Mouse (Mus musculus): ENCODE data around the gene Pdk4.

Gene Pdk4

DNA sequence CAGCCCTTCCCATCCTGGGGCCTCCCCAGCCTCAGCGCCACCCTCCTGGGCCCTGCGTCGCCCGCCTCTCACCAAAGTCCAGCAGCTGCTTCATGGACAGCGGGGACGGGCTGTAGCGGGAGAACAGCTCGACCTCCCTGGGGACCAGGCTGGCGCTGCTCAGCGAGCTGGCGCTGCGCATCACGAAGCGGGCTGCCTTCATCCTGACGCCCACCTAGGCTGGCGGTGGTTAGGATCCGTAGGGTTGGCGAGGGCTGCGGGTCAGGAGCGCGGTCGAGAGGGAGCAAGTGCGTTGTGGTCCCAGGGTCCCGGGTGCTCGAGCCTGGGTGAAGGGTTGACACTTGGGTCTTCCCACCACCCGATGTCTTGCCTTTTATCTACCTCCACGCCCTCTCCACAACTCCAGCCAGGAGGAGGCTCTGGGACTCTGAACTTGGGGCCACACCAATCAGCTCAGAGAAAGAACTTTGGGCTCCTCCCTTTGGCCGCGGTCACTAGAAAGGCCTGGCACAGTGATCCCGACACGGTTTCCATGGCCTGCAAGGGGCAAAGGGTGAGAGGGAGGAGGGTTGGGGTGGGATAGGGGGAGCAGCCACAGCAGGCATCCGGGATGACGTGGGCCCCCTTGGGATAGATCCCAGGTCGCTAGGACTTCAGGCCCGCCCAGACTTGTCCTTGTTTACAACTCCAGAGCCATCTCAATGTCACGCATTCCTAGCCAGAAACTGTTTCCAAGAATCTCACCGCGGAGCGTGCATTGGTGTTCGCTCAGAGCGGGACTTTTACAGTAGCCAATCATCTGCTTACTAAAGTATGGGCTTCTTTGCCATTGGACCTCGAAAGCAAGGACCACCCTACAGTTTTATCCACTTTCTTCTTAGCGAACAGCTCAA lies at the start of gene Pdk4:
Gene Pdk4, minus strand, starts transcription at position 349 of the 893 bp plus-strand sequence.
- peak; percentile 95 for DNase-seq

DNA sequence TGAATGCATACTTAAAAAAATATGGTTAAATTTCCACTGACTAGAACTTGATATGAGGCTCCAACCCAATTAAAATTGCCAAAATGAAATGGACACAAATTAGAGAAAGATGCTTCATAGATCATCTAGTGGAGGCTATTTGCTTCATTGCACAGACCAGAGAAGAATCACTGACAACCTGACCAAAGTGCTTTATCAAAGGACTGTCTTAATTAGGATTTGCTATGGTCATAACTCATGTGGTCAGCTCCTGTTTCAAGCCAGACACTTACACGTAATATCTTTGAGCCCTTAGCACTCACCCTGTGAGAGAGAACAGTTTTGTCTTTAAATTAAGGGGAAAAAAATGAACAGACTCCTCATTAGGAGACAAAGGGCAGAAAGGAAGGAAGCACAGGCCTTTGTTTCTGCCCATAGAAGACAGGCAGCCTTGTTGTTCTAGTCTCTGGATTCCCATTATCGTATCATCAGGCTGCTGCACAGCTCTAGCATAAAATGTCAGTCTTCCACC lies 41.8 kb upstream of the Pdk4 start:
- DNase-seq, result no peak

DNA sequence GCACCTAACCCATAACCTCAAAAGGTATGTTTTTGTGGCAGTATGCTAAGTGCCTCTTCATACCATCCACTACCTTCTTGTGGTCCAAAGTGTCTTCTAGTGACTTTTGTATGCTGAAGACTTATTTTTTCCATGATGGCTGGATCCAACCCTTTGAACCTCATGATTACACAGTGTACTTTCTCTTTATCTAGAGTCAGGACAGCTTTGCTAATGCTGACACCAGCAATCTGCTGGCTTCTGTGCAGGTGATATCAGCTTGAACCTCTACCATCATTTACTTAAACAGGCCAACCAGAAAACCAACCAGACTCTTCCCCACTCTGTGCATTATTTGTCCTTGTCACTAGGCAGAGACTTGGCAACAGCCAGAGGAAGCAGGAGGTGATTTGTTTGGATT lies 39.6 kb upstream of the Pdk4 start:
- DNase-seq, result no peak

DNA sequence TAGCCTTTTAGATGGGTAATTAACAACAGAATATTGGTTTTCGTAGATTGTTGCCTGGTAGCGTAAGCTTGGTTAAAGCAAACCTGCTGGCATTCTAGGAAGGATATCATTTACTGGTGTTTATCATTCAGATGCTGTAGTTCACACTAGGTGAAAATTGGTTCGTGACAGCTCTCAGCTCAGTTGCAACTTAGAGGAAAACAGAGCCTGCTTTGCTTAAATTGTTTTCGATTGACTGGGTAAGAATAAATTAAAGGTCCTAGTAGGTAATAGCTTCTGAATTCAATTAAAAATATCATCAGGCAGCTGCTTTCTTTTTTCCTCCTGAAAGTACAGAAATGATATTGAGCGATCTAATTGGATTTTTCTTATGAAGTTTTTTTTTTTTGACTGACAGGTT lies 21.0 kb upstream of the Pdk4 start:
- DNase-seq, result no peak

DNA sequence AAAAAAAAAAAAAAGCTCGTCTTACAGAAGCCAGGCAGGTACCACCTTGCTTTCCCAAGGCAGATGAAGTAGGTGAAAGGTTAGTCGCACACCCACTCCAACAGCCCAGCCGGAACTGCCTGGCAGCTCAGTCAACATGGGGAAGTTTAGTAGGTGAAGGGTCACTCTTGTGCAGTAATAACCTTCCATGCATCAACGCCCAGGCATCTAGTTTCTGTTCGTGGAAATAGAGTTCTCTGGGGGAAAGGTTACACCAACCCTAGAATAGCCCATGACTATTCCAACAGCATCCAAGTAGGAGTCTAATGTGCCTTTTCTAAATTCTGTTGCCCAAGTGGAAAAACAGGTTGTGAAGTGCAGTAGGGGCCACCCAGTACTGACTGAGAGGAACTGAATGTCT lies 13.6 kb upstream of the Pdk4 start:
- peak; percentile 75 for DNase-seq

DNA sequence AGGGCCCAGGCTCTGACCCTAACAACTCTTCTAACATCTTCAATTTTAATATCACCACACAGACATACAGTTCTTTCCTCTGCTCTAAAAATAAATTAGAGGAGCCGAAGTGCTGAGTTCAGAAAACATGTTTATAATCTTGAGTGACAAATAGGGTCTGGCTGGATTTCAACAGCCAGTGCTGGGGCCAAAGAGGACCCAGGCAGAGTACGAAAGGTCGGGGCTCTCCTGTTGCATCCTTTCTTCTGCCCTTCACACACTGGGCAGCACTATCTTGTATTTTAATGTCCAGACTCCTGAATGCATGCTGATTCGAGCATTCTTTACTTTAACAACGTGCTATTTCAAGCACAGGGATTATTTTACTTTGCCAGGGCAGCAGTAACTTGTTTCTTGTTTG lies 13.2 kb upstream of the Pdk4 start:
- DNase-seq, result peak; percentile 58

DNA sequence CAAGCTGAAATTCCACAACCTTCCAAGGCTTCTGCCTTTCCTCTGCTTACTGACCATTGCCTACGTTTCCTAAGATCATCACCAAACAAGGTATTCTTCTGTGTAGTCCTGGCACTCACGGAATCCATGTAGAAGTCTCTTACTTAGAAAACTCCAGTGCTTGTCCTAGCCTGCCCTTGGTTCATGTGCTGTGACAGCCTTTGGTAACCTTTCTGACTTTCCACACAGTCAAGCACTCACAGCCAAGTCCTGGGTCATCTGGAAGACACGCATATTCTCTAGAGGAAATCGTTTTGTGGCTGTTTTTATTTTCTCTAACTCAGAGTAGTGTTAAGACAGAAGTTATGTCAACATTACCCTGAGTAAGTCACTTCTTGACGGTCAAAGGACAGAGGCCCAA lies 11.7 kb upstream of the Pdk4 start:
- DNase-seq, result no peak

DNA sequence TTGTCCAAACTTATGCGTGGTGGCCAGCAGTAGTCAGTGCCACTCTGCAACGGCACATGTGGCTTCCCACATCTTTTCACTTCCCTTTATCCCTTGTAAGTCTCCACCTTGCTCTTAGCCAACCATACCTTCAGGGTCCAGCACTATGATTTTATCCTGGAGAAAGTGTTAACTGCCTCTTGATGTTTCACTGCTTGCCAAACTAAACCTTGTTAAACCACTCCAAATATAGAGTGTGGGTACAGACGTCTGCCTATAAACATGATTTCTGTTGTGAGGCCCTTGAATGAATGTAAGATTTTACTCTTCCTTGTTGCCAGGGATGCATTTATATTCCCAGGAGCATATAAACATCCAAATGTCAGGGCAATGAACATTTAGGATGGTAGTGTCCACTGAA lies 10.2 kb upstream of the Pdk4 start:
- no peak for DNase-seq

DNA sequence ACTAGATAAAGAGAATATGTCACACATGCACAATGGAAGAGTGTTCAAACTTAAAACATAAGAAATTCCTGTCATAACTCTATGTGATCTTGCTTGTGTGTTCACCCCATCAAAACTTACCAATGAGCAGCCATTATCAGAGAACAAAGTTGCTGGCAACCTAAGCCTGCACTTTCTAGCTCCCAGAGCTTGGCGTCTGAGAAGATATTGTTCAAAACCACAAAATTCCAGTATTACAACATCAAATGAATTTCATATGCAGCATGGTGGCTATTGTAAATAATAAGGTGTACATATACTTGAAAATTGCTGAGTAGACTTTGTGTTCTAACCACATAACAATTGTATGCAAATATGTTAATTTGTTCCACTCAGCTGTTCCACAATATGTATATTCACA lies 6.7 kb upstream of the Pdk4 start:
- DNase-seq, result no peak

DNA sequence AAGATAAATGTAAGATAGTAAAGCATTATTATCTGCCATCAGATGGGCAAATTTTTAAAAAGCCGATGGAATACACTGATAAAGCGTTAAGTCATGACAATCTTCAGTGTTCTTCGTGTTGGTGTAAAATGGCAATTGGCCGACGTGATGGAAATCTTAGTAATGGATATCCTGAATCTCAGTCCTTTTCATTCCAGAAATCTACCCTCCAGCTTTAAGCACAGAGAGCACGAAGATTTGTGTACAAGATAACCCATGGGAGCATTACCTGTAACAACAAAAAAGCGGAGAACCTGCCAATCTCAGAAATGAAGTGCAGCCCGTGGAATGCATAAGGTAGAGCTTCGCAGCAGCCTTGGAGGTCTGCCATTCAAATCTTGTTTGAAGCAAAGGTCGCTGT lies 5.4 kb upstream of the Pdk4 start:
- no peak for DNase-seq

DNA sequence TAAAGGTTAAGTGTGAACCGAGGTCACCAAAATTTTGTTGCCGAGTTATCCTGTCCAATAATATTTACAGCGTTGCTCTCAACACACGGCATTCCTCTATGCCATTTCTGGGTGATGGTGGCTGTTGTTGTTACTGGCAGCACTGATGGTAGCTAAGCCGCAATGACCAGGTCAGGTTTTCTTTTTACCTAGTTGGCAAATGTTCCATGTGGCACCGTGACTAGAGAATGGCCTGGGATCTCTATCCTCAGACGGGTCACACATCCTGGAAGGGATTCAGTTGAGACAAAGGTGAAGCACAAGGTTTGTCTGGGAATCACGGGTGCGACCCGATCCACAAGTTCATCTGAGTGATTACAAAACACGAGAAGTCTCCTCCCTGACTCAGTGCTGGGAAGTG lies 2.6 kb upstream of the Pdk4 start:
- no peak for DNase-seq

DNA sequence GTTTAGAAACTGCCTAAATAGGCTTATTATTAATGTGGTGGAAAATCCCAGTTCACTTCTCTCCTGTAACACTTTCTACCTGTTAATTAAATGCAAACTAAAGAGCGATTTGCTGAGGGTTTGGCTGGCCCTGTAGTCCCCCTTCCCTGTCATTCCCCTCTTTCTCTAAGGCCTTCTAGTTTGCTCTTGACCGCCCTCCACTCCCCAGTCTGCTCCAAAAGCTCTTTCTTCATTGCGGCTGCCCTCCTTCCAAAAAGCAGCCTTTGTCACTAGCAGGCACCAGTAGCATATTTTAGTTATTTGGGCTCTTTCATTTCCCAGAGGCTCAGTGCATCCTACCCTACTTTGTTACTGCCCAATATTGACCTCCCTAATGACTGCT lies 736 bp upstream of the Pdk4 start:
- peak; percentile 24 for DNase-seq

DNA sequence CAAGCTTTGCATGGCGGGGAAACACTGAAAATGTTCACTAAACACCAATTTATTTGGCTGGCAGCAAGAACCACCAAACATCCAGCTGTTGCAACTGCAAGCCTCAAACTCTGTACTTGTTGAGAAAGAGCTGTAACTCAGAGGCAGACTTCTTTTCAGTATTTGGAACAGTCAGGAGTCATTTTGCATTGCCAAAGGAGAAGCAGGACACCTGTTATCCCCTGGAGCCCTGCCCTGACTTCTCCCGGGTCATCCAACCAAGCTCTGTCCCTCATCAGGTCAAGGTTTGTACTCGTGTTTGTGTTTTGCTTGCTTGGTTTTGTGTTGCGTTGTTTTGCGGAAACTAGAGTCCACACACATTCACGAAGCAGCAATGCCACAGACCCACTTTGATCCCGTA lies 11.1 kb downstream of the Pdk4 start:
- DNase-seq, result no peak

DNA sequence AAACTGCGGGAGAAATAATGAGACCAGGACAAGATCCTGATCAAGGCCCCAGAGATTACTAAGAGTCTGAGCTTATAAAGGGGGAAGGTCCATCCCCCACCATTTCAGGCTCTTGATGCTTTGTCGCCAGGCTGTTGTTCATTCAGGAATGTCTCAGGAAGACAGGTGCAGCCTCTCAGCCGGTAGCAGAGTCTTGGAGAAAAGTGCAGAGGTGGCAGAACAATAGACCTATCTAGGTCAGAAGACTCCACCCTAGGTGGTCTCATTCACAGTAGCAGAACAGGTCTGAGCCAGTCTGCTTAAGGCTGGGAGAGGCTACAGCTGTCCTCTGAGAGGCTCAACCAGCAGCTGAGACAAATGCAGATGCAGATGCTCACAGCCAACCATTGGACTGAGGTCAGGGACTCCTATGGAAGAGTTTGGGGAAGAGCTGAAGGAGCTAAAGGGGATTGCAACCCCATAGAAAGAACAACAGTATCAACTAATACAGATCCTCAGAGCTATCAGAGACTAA lies 13.8 kb downstream of the Pdk4 start:
- DNase-seq, result no peak

DNA sequence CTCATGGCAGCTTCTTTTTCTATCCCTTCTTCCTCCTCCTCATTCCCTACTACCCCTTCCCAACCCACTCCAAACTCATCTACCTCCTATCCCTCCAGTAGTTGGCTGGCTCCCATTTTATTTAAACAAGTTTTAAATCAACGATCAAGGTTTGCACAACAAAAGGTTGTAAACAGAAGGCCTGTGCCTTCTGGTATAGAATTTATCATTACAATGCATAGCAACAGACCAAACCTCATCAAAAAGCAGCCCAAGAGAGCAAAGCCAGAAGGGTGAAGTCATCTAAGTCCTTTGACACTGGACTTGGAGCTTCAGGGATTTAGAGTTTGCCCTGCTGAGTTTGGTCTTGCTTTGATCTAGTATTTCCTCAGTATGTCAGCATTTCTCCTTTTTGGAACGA lies 15.0 kb downstream of the Pdk4 start:
- DNase-seq, result no peak

DNA sequence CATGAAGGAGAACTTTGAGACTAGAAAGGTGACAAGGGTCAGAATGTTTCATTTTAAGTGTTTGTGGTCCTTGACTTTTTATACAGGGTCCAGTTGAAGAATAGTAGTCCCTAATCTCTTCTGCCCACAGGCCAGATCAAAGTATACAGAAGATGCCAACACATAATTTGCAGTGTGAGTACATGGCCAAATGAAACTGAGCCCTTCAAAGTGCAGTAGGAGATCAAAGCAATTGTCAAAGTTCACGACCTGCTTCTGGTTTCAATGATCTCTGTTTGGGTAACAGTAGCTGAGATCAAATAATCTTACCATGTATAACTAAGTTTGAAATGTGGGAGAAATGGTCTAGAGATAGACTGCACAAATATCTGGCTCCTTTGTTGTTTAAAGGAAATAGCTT lies 22.1 kb downstream of the Pdk4 start:
- DNase-seq, result no peak

DNA sequence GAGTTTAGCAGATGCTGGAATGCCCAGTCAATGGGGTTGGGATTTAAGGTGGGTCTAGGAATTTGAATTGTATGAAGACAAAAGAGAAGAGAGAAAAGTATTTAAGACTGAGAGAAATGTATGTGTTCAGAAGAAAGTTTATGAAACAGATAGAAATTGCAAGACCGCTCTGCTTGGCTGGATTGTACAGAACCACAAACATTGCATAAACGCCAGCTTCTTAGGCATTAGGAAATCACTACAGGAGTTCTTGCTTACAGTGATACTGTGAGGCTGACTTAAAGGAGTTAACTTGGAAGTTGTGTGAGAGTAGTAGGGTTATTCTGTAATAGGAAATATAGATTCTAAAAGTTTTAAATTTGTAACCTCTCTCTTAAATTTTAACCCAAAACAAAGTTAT lies 23.4 kb downstream of the Pdk4 start:
- DNase-seq, result no peak

DNA sequence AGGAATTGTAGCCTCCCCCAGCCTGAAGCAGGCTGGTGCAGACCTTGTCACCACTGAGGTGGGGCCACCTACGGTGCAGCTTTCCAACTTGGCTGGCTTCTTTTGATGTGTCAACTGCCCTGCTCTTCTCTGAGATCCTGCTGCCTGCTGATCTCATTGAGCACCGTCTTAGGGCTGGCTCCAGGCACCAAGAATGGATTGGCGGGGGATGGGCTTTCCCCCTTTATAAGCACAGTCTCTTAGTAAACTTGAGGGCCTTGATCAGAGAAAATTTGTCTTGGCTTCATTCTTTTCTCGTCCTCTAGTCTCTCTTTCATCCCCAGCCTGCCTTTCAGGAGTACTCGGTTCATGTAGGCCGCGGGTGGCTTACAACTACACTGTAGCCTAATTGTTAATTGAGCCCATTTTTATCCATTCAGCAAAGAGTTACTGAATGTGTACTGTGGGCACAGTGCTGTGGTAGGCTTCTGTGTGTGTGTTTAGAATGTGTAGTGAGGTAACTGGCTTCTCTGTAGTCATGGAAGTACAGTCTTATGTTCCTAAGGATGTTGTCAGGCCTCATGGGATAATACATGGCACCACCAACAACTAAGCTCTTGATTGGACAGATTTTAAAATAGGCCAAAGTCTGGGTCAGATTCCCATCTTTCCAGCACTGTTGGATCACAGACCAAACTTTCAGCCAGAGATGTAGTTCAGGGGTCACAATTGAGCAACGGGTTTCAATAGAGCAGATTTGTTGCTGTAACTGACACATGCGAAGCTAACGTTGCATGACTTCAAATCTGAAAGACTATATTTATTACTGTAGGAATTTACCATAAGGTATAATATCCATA lies 25.4 kb downstream of the Pdk4 start:
- no peak for DNase-seq

DNA sequence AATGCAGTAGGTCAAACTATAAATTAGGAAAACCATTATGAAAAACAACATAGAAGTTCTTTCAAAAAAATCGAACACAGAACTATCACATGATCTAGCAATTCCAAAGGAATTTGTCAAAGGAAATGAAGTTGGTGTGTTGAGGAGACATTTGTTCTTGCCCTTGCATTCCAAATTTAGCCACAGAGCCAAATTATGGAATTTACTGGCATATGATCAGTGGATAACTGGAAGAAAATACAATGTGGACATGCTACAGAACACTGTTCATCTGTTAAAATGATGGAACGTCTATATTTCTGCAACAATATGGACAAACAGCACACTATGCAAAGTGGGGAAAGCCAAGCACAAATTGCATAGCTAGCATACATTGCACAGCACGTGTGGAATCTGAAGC lies 40.3 kb downstream of the Pdk4 start:
- DNase-seq, result no peak

DNA sequence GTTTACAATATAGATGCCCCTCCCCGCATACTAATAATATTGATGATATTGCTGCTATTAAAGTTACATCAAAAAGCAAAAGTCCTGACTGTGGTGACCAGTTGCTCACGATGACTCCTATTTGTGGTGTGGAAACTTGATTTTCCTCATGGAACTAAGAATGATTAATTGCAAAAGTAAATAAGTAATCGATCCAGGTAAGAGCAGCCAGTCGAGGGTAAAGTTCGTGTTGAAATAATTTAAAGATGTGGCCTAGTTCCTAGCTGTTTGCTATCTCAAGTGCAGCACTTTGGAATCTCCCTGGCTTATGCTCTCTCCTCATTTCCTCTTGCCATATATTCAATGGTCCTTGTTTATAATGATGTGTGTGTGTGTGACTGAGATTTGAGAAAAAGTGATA lies 46.2 kb downstream of the Pdk4 start:
- no peak for DNase-seq

DNA sequence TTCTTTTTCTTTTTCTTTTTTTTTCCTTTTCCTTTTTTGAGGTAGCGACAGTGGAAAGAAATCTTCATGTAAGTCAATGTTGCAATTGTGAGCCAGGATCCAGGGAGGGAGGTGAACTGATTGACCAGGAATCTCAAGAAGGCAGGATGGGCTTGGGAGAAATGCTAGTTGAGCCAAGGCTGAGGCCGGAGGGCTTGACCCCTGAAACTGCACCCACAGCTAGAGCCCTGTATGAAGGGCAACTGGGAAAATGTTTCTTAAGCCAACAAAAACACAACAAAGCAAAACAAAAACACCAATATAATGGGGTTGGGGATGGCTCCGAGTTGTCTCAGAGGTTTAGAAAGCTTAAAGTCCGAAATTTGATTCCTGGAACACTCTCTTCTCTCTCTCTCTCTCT lies 47.7 kb downstream of the Pdk4 start:
- DNase-seq, result no peak

DNA sequence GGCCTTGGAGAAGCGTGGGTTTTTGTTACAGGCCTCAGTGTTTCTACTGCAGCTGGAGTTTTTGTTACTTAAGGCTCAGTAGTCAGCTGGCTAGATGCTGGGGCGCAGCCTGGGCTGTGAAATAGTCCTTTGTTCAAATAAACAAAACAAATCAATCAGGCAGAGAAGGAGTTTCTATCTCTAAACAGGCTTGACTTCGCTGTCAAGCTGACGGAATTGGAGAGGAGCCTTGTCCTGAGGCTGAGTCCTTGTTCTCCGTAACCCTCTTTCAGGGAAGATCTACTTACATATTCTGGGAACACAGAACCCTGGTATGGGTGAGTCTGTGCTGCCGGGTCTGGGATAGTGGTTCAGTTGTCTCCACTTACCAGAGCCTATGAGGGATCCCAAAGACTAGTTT lies 48.6 kb downstream of the Pdk4 start:
- no peak for DNase-seq

DNA sequence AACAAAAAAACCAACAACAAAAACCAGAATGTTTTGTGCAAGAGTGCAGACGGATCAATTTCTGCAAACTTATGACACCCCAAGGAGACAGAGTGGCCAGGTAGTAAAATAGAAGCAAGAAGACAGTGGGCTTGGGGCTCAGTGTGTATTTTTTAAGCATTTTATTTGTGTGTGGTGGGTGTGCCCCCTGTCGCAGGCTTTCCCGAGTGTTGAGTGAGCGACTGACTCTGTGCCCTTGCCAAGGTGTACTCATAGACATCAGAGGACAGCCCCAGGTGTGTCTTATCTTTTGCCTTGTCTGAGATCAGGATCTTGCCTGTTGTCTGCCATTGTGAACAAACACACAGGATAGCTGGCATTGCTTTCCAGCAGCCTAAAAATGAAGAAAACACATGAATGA lies 49.1 kb downstream of the Pdk4 start:
- DNase-seq, result no peak

DNA sequence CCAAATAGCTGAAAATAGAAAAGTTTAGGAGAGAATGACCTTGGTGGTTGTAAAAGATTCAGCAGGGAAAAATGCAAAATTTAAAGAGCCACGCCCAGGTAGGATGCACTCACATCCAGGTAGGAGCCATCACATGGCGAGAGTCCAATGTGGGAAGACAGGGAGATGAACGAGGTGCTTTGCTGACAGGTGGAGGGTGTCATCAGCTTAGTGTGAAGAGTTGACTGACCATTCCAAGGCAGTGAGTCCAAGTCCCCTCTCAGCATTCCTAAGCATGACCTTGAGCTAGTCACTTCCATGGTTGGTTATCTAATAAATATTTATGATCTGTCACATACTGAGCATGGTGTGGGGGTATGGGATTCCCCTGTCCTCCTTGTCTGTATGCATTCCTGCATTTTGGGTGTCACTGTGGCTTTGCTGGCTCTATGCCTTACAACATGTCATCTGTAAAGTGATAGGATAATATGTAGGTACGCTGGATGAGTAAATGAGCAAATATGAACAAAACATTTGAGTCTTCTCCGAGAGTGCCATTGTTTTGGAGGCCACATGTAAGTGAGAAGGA lies 51.7 kb downstream of the Pdk4 start:
- DNase-seq, result no peak

All from lung, postnatal 10 days (tissue).